Mouse (Mus musculus) layer of hippocampus, adult 2 months (tissue): ENCODE results near the gene Myo5a. TPM values are rescaled to one million over a fixed set of nuclear protein-coding genes. Genes with fewer than 3 reads are reported as not detected.

Experiments
- DNase-seq, 2 experiments: peaks; one replicate each; pipeline ENCODE4 v3.0.0; 2022; ENCODE audit warnings: low spot score in 2 of 2
- H3K27ac ChIP-seq: fragments of 200-600 bp; 2 replicates; pipeline ENCODE4 v1.8.1; 2022
- H3K4me3 ChIP-seq: fragments of 200-600 bp; 2 replicates; pipeline ENCODE4 v1.8.1; 2022; ENCODE audit warnings: mild to moderate bottlenecking
- CTCF ChIP-seq: fragments of 200-600 bp; conservative IDR thresholded peaks from 2 replicates; pipeline ENCODE4 v1.8.1; 2022; ENCODE audit warnings: antibody characterized with exemption, mild to moderate bottlenecking, moderate library complexity
- total RNA-seq, 2 experiments: library from RNA; stranded (reverse); gene quantifications; 2 replicates each; pipeline ENCODE4 v1.2.3; 2021

Gene Myo5a
- total RNA-seq, 2 experiments from 2014 or later: 201 to 210 TPM

DNA sequence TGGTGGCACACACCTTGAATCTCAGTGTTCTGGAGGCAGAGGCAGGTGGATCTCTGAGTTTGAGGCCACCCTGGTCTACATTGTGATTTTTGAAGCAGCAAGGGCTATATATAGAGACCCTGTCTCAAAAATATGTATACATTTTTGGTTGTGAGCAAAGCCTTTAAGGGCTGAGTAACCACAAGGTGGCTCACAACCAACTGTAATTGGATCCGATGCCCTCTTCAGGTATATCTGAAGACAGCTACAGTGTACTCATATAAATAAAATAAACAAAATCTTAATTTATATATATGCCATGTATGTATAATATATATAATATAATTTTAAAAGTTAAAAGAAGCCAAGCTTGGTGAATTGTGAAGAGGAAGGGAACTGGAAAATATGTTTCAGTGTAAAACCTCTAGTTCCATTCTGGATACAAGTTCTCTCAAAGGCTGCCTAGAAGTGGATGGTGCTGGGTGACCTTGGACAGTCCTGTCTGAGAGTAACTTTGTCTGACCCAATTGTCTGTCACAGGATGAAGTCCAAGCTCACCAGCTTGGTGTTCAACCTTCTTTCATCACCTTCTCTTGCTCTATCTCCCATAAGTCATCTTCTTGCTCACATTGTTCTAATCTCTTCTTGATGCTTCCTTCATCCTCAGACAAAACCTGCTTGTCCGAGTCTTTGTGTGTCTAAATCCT lies 28.8 kb upstream of the Myo5a start:
- H3K4me3 ChIP-seq: no peak overlapping the region
- TF ChIP-seq CTCF: peak; percentile 30
- DNase-seq: no peak
- no peak overlapping the region for H3K27ac ChIP-seq

DNA sequence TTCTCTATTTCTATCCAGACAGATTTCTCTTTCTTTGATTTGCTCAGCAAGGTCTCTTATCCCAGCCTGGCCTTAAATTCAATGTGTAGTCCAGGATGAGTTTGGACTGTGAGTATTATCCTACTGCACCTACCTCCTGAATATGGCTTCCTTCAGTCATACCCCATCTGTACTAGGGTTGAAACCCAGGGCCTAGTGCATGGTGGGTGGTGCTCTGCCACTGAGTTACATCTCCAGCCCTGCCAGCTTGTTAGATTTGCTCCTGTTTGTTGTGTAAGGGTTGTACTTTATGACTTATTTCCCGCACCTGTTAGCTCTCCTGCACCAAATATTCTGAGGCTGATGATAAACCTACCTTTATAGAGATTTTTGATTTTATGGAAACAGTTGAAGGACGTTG lies 27.6 kb upstream of the Myo5a start:
- no peak overlapping the region for H3K4me3 ChIP-seq
- no peak for TF ChIP-seq CTCF
- DNase-seq: no peak
- no peak overlapping the region for H3K27ac ChIP-seq

DNA sequence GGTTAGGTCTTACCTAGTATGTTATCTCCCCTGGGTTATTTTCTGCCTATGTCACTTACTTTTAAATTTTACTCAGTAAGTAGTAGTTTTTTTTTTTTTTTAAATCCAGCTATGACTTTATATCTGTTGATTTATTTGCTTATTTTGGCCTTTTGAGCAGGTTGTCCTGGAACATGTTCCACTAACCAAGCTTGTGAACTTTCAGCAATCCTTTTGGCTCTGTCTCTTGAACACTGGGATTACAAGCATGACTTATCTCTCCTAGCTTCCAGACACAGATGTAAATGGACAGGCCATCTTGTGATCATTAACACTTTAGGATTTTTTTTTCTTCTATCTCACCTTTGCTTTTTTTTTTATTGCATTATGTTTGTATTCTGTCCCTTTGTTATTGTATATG lies 23.7 kb upstream of the Myo5a start:
- H3K4me3 ChIP-seq: no peak overlapping the region
- no peak overlapping the region for H3K27ac ChIP-seq
- no peak for TF ChIP-seq CTCF
- no peak for DNase-seq

DNA sequence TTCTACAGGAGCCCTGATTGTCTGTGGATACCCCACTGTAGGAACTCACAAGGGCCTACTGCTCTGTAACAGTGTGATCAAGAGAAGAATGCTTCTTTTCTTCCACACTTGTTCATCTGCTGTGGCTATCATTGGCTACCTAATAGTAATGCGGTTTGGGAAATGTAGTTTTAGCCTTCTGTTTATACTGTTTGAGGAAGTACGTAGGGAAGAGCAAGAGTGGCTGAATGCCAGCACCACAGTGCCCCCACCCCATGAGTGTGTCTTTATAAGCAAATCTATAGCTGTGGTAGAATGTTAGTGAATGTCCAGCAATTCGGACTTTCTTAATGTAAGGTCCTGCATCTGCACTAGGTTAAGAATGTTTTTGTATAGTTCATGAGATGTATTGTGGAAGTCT lies 21.7 kb upstream of the Myo5a start:
- Histone ChIP-seq H3K27ac (peak overlapping the region; percentile 15; the same call in 1 of the 2 replicates), H3K4me3 (no peak overlapping the region)
- no peak for TF ChIP-seq CTCF
- DNase-seq: no peak

DNA sequence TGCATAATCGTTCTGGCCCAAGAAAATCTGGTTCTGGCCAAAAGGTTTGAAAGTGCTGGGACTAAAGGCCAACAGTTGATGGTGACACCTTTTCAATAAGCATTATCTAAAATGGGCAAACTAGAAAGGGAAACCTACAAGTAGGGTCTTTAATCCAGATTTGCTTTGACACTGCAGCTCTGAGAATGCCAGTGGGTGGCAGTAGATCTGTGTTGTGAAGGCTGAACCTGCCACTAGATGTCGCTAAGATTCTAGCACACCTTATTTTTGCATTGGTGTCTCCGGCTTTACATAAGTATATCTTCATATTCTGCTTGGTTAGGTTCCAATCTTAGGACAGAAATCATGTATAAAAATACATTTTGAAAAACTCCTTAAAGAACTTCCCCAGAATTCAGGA lies 20.8 kb upstream of the Myo5a start:
- DNase-seq: peak; percentile 77 to 82
- Histone ChIP-seq H3K27ac (peak overlapping the region; percentile 79), H3K4me3 (peak overlapping the region; percentile 26)
- peak; percentile 97 for TF ChIP-seq CTCF

DNA sequence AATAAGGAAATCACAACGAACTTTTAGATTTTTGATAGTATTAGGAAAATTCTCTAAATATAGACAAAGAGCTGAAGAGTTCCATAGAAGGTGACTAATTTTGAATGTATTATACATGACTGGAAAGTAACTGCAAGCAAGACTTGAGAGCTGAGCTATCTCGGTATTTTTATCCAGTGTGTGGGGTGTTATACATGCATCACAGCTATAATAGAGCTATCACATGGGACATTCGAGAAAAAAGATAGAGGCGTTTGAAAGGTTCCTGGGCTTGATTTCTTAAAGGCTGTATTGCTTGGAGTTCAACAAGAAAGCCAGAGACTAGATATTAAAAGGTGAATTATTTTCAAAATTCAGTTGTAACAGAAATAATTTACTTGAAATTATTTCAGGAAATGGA lies 19.0 kb upstream of the Myo5a start:
- peak overlapping the region; percentile 33; the same call in 1 of the 2 replicates for H3K27ac ChIP-seq
- H3K4me3 ChIP-seq: no peak overlapping the region

DNA sequence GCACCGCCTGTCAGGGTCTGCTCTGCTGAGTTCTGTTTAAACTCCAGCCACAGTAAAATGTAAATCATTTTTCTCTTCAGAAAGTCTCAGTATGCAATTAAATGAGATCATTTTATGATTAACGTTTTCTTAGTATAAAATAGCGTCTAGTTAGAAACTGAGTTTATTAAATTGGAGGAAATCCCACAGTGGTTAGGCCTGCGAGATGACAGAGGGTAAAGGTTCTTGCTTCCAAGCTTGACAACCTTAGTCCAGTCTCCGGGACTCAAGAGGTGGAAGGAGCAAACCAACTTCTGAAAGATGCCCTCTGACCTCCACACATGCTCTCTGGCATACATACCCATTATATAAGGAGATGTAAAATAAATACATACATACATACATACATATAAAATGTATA lies 15.8 kb upstream of the Myo5a start:
- TF ChIP-seq CTCF: no peak
- no peak for DNase-seq
- no peak overlapping the region for H3K27ac ChIP-seq
- H3K4me3 ChIP-seq: no peak overlapping the region

More for the DNA sequence above, 19.0 kb upstream of the Myo5a start:
- DNase-seq: no peak
- no peak for TF ChIP-seq CTCF

DNA sequence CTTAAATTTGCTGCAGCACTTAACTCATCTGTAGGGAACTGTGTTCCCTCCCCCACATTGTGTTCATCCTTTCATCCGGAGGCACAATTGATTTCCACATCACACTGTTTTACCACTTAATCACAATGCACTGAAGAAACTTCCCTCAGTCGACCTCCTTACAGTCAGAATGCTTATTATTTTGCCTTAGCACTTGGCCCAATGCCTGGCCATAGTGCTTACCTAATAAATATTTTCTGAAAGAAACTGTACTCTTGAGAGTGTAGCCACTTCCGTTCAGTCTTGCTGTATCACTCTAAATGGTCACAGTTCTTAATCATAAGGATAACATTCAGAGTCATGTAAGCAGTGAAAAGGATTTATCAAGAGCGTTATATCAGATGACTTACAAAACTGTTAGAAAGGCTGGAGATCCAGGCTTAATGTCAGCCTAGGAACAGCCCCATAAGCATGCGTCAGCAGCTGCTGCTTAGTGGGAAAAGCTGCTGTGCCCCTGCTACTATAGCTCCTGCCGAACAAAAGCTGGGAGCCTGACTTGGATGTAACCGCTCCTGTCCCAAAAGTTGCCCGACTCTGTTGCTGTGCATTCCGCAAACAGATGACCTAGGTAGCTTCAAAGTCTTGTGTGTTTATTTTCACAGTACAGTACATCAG lies 6.0 kb upstream of the Myo5a start:
- no peak for DNase-seq
- Histone ChIP-seq H3K27ac (no peak overlapping the region), H3K4me3 (no peak overlapping the region)
- no peak for TF ChIP-seq CTCF

DNA sequence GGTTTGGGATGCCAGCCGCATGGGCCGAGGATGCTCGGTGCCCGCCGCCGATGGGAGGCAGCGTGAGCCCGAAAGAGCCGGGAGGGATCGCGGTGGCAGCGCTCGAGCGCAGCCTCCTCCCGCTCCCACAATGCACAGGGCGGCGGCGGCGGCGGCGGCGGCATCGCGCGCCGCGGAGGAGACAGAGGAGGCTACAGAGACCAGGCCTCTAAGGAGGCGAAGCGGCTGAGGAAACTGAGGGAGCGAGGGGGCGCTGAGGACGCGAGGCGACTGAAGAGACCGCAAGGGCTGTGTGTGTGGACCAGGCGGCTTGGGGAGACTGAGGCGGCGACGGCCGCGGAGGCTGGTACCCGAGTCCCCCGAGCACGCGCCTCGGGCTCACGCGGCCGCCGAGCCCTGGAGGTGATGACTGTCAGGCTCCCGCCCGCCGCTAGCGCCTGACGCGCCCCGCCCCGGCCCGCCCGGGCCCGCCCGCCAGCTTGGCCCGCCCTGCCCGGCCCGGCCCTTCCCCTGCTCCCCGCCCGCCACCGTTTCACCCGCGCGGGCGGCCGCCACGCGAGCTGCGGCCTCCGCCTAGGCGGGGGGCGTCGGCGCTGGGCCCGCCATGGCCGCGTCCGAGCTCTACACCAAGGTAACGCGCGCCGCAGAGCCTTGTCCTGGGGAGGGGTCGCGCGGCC lies 352 bp downstream of the Myo5a start:
- Histone ChIP-seq H3K4me3 (peak overlapping the region; percentile 89), H3K27ac (peak overlapping the region; percentile 99)
- DNase-seq: peak; percentile 67 to 70
- peak; percentile 55 for TF ChIP-seq CTCF

DNA sequence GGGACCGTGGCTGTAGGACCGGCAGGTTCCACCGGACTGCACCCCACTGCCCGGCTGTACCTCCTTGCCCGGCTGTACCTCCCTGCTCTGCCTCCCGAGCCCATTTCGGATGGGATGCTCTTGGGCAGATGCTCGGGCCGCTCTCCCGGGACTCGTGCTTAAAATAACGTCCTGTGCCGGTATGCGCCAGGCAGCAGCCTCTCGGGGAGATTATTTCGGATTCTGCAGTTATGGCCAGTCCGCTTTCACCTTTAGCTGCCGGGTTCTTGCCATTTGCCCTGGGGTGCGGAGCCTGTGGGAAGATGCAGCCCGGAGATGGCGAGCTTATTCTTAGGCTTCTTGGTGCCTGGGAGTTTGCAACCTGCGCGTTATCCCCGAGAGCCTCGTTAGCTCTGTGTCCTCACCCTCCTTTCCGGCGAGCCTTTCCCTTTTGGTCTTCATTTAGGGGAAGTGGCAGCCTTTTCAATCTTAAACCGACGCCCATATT lies 934 bp downstream of the Myo5a start:
- H3K27ac ChIP-seq: peak overlapping the region; percentile 99
- H3K4me3 ChIP-seq: peak overlapping the region; percentile 89
- peak; percentile 22 to 24 for DNase-seq
- no peak for TF ChIP-seq CTCF

DNA sequence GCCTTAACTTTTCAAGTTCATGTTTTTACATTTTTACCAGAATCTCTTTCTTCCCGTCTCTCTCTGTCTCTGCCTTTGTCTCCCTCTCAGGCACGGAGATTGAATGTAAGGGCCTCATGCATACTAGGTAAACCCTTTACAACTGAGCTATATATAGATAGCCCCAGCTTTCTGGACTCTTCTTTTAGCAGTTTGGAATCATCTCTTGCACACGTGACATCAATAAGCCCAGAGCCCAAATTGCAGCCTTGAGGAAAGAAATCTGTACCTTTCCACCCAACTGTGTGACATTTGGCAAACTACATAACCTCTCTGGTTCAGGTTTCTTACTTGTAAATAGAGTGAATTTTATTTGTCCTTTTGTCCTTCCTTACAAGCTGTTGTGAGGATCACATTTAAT lies 1.5 kb downstream of the Myo5a start:
- peak overlapping the region; percentile 89 for H3K4me3 ChIP-seq
- no peak for TF ChIP-seq CTCF
- DNase-seq: no peak
- H3K27ac ChIP-seq: peak overlapping the region; percentile 99

DNA sequence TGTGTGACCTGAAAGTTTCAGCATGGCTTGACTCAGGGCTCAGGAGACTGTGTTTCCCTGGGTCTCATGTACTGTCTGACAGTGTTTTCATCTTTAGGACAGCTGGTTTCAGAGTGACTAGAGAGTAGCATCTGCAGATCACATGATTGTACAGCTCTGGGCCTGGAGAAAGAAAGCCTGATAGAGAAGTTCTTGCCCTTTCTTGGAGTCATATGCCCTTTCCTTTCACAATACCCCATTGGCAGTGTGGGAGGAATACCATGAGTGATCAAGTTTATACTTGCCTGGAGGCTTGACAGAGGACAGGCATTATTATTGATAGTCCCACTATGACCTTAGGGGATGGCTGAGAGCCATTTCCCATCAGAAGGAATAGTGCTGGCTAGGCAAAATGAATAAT lies 6.4 kb downstream of the Myo5a start:
- DNase-seq: no peak
- Histone ChIP-seq H3K27ac (no peak overlapping the region), H3K4me3 (no peak overlapping the region)
- TF ChIP-seq CTCF: no peak

DNA sequence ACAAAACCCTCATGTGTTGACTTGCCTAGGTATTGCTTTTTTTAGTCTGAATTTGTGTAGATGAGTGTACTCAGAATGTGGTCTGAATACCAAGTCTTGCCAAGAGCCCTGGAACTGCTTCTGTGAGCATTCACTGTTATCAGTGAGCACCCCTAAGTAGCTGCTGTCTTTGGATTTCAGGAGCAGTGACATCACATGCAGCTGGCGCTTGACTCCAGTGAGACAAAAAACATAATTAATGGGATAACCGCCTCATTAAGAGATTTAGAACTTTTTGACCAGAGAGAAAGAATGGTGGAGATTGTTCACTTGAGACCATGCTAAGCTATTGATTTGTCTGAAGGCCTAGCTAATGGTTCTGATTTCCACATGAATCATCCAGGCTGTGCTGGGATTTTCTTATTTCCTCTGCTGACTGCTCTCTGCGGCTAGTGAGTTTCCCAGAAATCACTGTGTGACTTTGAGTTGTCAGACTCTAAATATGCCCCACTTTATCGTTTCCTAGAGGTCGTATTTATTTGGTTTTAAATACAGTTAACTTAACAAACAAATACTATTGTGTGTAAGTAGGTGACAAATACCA lies 14.5 kb downstream of the Myo5a start:
- peak in 1 of 2 experiments; percentile 22 for DNase-seq
- TF ChIP-seq CTCF: no peak
- Histone ChIP-seq H3K4me3 (no peak overlapping the region), H3K27ac (peak overlapping the region; percentile 57; the same call in 1 of the 2 replicates)
